Mouse (Mus musculus): ENCODE data around the gene Olfr239. TPM values are rescaled to one million over a fixed set of nuclear protein-coding genes. Genes with fewer than 3 reads are reported as not detected.
"Not testable (repeated sequence)": the region's sequence is repeated elsewhere in the genome, so short reads cannot be mapped to it uniquely, and the experiment has no call there.

The Olfr239 gene
- polyA plus RNA-seq (2016; fragmentation: Nextera tagmentation; extraction: Ambion mirVana) = not detected in 2 replicates

- no CpG with 5 or more reads among the region's 2 CpGs for WGBS
- H3K4me3 ChIP-seq; H3K36me3 ChIP-seq; H3K27ac ChIP-seq; H3K27me3 ChIP-seq (ENCODE audit: insufficient read depth, poor library complexity, severe bottlenecking); H3K9me3 ChIP-seq; DNase-seq (ENCODE audit: low spot score); H3K4me1 ChIP-seq (replicated peaks): not testable (repeated sequence)
Measured at GRCm38 (mm10) chr17:33191002-33191401, at the start of gene Olfr239. Olfr239 (plus strand) TSS chr17:33191302.

GRCm38 (mm10) chr17:33168147-33168546 is 23.0 kb upstream of the Olfr239 start, which contains the start of gene Olfr55:
Olfr55 (plus strand) TSS chr17:33168447.
- DNase-seq (ENCODE audit: low spot score); H3K27me3 ChIP-seq (ENCODE audit: insufficient read depth, poor library complexity, severe bottlenecking); H3K4me1 ChIP-seq (replicated peaks); H3K36me3 ChIP-seq; H3K4me3 ChIP-seq; H3K9me3 ChIP-seq; H3K27ac ChIP-seq: not testable (repeated sequence)
- 86% methylated on average over 1 of the region's 1 CpGs for WGBS

- no peaks in the 10 kb centered on the region for H3K27me3 ChIP-seq (ENCODE audit: insufficient read depth, poor library complexity, severe bottlenecking)
- peaks cover 21% of the 10 kb centered on the region for H3K9me3 ChIP-seq
- no peaks in the 10 kb centered on the region for H3K36me3 ChIP-seq
- DNase-seq (ENCODE audit: low spot score) = no peak
- no peaks in the 10 kb centered on the region for H3K4me1 ChIP-seq (replicated peaks)
- no peak within 1 kb of the TSS for H3K27ac ChIP-seq
- no peak within 1 kb of the TSS for H3K4me3 ChIP-seq
- 91% methylated on average over 2 of the region's 2 CpGs for WGBS
Measured at GRCm38 (mm10) chr17:33221590-33221989, 30.5 kb downstream of the Olfr239 start, which contains the start of gene Olfr1564. Olfr1564 (minus strand) TSS chr17:33221690.

- 93% methylated on average over 1 of the region's 1 CpGs for WGBS
- DNase-seq (ENCODE audit: low spot score); H3K4me3 ChIP-seq; H3K27ac ChIP-seq; H3K27me3 ChIP-seq (ENCODE audit: insufficient read depth, poor library complexity, severe bottlenecking); H3K4me1 ChIP-seq (replicated peaks): not testable (repeated sequence)
- Histone ChIP-seq H3K36me3 (peaks cover 26% of the 10 kb centered on the region), H3K9me3 (peaks cover 27% of the 10 kb centered on the region)
Measured at GRCm38 (mm10) chr17:33236646-33237045, 45.5 kb downstream of the Olfr239 start.

Other genes with a start within 250 kb of the Olfr239 start
- 3.5 and 4.3 TPM in 2 replicates for gene Cyp4f13, start 243.9 kb upstream of the Olfr239 start, polyA plus RNA-seq (2016; fragmentation: Nextera tagmentation; extraction: Ambion mirVana)
- gene Zfp472, start 225.5 kb upstream of the Olfr239 start, polyA plus RNA-seq (2016; fragmentation: Nextera tagmentation; extraction: Ambion mirVana) = 10.7 and 11.8 TPM in 2 replicates
- gene Zfp952, start 198.2 kb upstream of the Olfr239 start, polyA plus RNA-seq (2016; fragmentation: Nextera tagmentation; extraction: Ambion mirVana) = 13.2 and 13.9 TPM in 2 replicates
- gene Zfp763, start 157.9 kb upstream of the Olfr239 start, polyA plus RNA-seq (2016; fragmentation: Nextera tagmentation; extraction: Ambion mirVana) = 12.6 and 16.2 TPM in 2 replicates
- not detected in 2 replicates for gene 4921501E09Rik, start 123.2 kb upstream of the Olfr239 start, polyA plus RNA-seq (2016; fragmentation: Nextera tagmentation; extraction: Ambion mirVana)
- gene Zfp563, start 102.0 kb upstream of the Olfr239 start, polyA plus RNA-seq (2016; fragmentation: Nextera tagmentation; extraction: Ambion mirVana) = 6.8 and 8.0 TPM in 2 replicates
- gene Morc2b, start 51.6 kb upstream of the Olfr239 start, polyA plus RNA-seq (2016; fragmentation: Nextera tagmentation; extraction: Ambion mirVana) = 0.04 TPM in 1 of 2 replicates, not detected in the other
- not detected in 2 replicates for gene Olfr55, start 22.9 kb upstream of the Olfr239 start, polyA plus RNA-seq (2016; fragmentation: Nextera tagmentation; extraction: Ambion mirVana)
- not detected in 2 replicates for gene Olfr1564, start 30.4 kb downstream of the Olfr239 start, polyA plus RNA-seq (2016; fragmentation: Nextera tagmentation; extraction: Ambion mirVana)
- 12.7 and 16.4 TPM in 2 replicates for gene Zfp955a, start 63.8 kb downstream of the Olfr239 start, polyA plus RNA-seq (2016; fragmentation: Nextera tagmentation; extraction: Ambion mirVana)
- gene Olfr63, start 73.4 kb downstream of the Olfr239 start, polyA plus RNA-seq (2016; fragmentation: Nextera tagmentation; extraction: Ambion mirVana) = 0.02 and 0.05 TPM in 2 replicates
- gene Zfp955b, start 98.2 kb downstream of the Olfr239 start, polyA plus RNA-seq (2016; fragmentation: Nextera tagmentation; extraction: Ambion mirVana) = 8.9 and 9.6 TPM in 2 replicates
- gene Zfp81, start 167.6 kb downstream of the Olfr239 start, polyA plus RNA-seq (2016; fragmentation: Nextera tagmentation; extraction: Ambion mirVana) = 9.5 and 10.9 TPM in 2 replicates
- 15.2 and 18.9 TPM in 2 replicates for gene Zfp101, start 203.3 kb downstream of the Olfr239 start, polyA plus RNA-seq (2016; fragmentation: Nextera tagmentation; extraction: Ambion mirVana)
- not detected in 2 replicates for gene Actl9, start 241.6 kb downstream of the Olfr239 start, polyA plus RNA-seq (2016; fragmentation: Nextera tagmentation; extraction: Ambion mirVana)

Data from hindbrain, embryonic 10.5 days (tissue).